Mouse (Mus musculus) testis, adult 2 months (tissue): ENCODE measurements around the gene BC052040. TPM values are rescaled to one million over a fixed set of nuclear protein-coding genes. Genes with fewer than 3 reads are reported as not detected.

Source experiments
- H3K27ac ChIP-seq: fragments of 200-500 bp; 2 replicates; pipeline ENCODE4 v1.5.1; 2012; ENCODE audit warnings: low read depth, low read length; ENCODE audit not compliant: control insufficient read depth, insufficient read depth
- H3K27me3 ChIP-seq: fragments of 200-500 bp; 2 replicates; pipeline ENCODE4 v1.6.1; 2012; ENCODE audit warnings: mild to moderate bottlenecking, low read length, moderate library complexity; ENCODE audit not compliant: control insufficient read depth, insufficient read depth
- H3K36me3 ChIP-seq: fragments of 200-500 bp; 2 replicates; pipeline ENCODE4 v1.6.1; 2012; ENCODE audit warnings: mild to moderate bottlenecking, low read length; ENCODE audit not compliant: control insufficient read depth, insufficient read depth
- H3K4me1 ChIP-seq: fragments of 200-500 bp; 2 replicates; pipeline ENCODE4 v1.6.1; 2012; ENCODE audit warnings: low read length; ENCODE audit not compliant: control insufficient read depth, insufficient read depth
- H3K4me3 ChIP-seq: fragments of 200-500 bp; 2 replicates; pipeline ENCODE4 v1.5.1; 2012; ENCODE audit warnings: low read depth, mild to moderate bottlenecking, low read length, moderate library complexity, mixed read lengths; ENCODE audit not compliant: control insufficient read depth
- CTCF ChIP-seq: fragments of 200-500 bp; IDR thresholded peaks from 2 replicates; pipeline ENCODE4 v1.5.1; 2012; ENCODE audit warnings: low read depth, mild to moderate bottlenecking, inconsistent platforms, low read length, moderate library complexity; ENCODE audit not compliant: control insufficient read depth, insufficient read depth, insufficient replicate concordance
- POLR2A ChIP-seq: fragments of 200-500 bp; IDR thresholded peaks from 2 replicates; pipeline ENCODE4 v1.6.1; 2012; ENCODE audit warnings: low read depth, mild to moderate bottlenecking, inconsistent platforms, low read length, moderate library complexity; ENCODE audit not compliant: control insufficient read depth
- polyA plus RNA-seq: library from polyadenylated mRNA; depleted of rRNA; stranded (reverse); fragments of >200 nt; gene quantifications from 2 replicates; pipeline ENCODE4 v1.2.3, GENCODE M21; 2012; rRNA removed

BC052040 gene
- 1.8 and 2.5 TPM in 2 replicates for polyA plus RNA-seq

- H3K4me1 ChIP-seq: peaks cover 6% of the 10 kb centered on the region
- H3K27ac ChIP-seq: peak within 1 kb of the TSS; percentile 83
Measured at GRCm38 (mm10) chr2:115581241-115581988, at the start of gene BC052040. Gene BC052040, plus strand, starts transcription at chr2:115581716.

GRCm38 (mm10) chr2:115538009-115538690 is 43.4 kb upstream of the BC052040 start:
- Histone ChIP-seq H3K36me3 (no peaks in the 10 kb centered on the region), H3K4me1 (no peaks in the 10 kb centered on the region), H3K27ac (no peak overlapping the region), H3K27me3 (no peaks in the 10 kb centered on the region), H3K4me3 (no peak overlapping the region)
- TF ChIP-seq POLR2A (no peak), CTCF (no peak)

More at GRCm38 (mm10) chr2:115581241-115581988, at the start of gene BC052040:
- H3K36me3 ChIP-seq: no peaks in the 10 kb centered on the region
- no peaks in the 10 kb centered on the region for H3K27me3 ChIP-seq
- H3K4me3 ChIP-seq: peak within 1 kb of the TSS; percentile 94
- TF ChIP-seq CTCF: no peak
- peak; percentile 34; the same call in 1 of the 2 replicates for TF ChIP-seq POLR2A

GRCm38 (mm10) chr2:115538691-115539283 is 42.7 kb upstream of the BC052040 start:
- H3K27ac ChIP-seq: no peak overlapping the region
- H3K4me1 ChIP-seq: no peaks in the 10 kb centered on the region
- no peaks in the 10 kb centered on the region for H3K36me3 ChIP-seq
- H3K27me3 ChIP-seq: no peaks in the 10 kb centered on the region
- TF ChIP-seq CTCF (no peak), POLR2A (no peak)
- no peak overlapping the region for H3K4me3 ChIP-seq

- H3K36me3 ChIP-seq: no peaks in the 10 kb centered on the region
- no peaks in the 10 kb centered on the region for H3K27me3 ChIP-seq
- no peak overlapping the region for H3K27ac ChIP-seq
- TF ChIP-seq CTCF (no peak), POLR2A (no peak)
- H3K4me1 ChIP-seq: no peaks in the 10 kb centered on the region
- no peak overlapping the region for H3K4me3 ChIP-seq
Measured at GRCm38 (mm10) chr2:115539731-115540130, 41.8 kb upstream of the BC052040 start.

GRCm38 (mm10) chr2:115542401-115543123 is 39.0 kb upstream of the BC052040 start:
- Histone ChIP-seq H3K4me3 (no peak overlapping the region), H3K4me1 (no peaks in the 10 kb centered on the region), H3K36me3 (no peaks in the 10 kb centered on the region), H3K27ac (no peak overlapping the region), H3K27me3 (no peaks in the 10 kb centered on the region)
- TF ChIP-seq CTCF (no peak), POLR2A (no peak)

GRCm38 (mm10) chr2:115543212-115543611 is 38.3 kb upstream of the BC052040 start:
- no peaks in the 10 kb centered on the region for H3K27me3 ChIP-seq
- H3K36me3 ChIP-seq: no peaks in the 10 kb centered on the region
- TF ChIP-seq CTCF (no peak), POLR2A (no peak)
- no peaks in the 10 kb centered on the region for H3K4me1 ChIP-seq
- no peak overlapping the region for H3K4me3 ChIP-seq
- H3K27ac ChIP-seq: no peak overlapping the region

- no peaks in the 10 kb centered on the region for H3K4me1 ChIP-seq
- H3K27ac ChIP-seq: no peak overlapping the region
- no peaks in the 10 kb centered on the region for H3K36me3 ChIP-seq
- TF ChIP-seq CTCF (no peak), POLR2A (no peak)
- H3K4me3 ChIP-seq: no peak overlapping the region
- no peaks in the 10 kb centered on the region for H3K27me3 ChIP-seq
Measured at GRCm38 (mm10) chr2:115551901-115552300, 29.6 kb upstream of the BC052040 start.
